Mouse (Mus musculus): ENCODE data around the gene Cela3a. TPM values are rescaled to one million over a fixed set of nuclear protein-coding genes. Genes with fewer than 3 reads are reported as not detected.

Gene Cela3a
- total and polyA plus RNA-seq, 3 experiments, result not detected

- no peak overlapping the region for H3K27ac ChIP-seq (ENCODE audit: control insufficient read depth, low read depth, low read length)
- no peaks in the 10 kb centered on the region for H3K79me2 ChIP-seq (ENCODE audit: control insufficient read depth, insufficient read depth, low read length, poor library complexity)
- H3K27me3 ChIP-seq (ENCODE audit: control insufficient read depth in 1 of 2, insufficient read depth in 2 of 2, low read length in 2 of 2), result no peaks in the 10 kb centered on the region
These were observed 12.7 kb downstream of the Cela3a start for GRCm38 (mm10) chr4:137396641-137397525.

GRCm38 (mm10) chr4:137393378-137394135 is 16.0 kb downstream of the Cela3a start:
- Histone ChIP-seq H3K27ac (ENCODE audit: control insufficient read depth, low read depth, low read length) (no peak overlapping the region), H3K79me2 (ENCODE audit: control insufficient read depth, insufficient read depth, low read length, poor library complexity) (no peaks in the 10 kb centered on the region; the same call in 1 of the 2 replicates), H3K27me3 (ENCODE audit: control insufficient read depth in 1 of 2, insufficient read depth in 2 of 2, low read length in 2 of 2) (no peaks in the 10 kb centered on the region), H3K36me3 (ENCODE audit: control insufficient read depth in 1 of 2, insufficient read depth in 2 of 2, low read length in 2 of 2) (no peaks in the 10 kb centered on the region), H3K9ac (ENCODE audit: control insufficient read depth, low read depth, low read length, poor library complexity, severe bottlenecking) (no peak overlapping the region), H3K4me1 (ENCODE audit: control insufficient read depth in 1 of 2, insufficient read depth in 2 of 2, low read length in 2 of 2) (no peaks in the 10 kb centered on the region), H3K9me3 (replicated peaks; ENCODE audit: insufficient read depth, low read length) (no peaks in the 10 kb centered on the region), H3K4me3 (ENCODE audit: control insufficient read depth in 1 of 2, insufficient read depth in 1 of 2, low read depth in 2 of 2, low read length in 2 of 2) (no peak overlapping the region)
- TF ChIP-seq RAD21 (IDR thresholded peaks at IDR 0.05; ENCODE audit: low read depth, low read length) (no peak), POLR2AphosphoS2 (IDR thresholded peaks at IDR 0.05; ENCODE audit: low read length) (no peak), MEF2A (IDR thresholded peaks at IDR 0.05; ENCODE audit: extremely low read depth, insufficient replicate concordance, low read depth, low read length, poor library complexity, severe bottlenecking) (no peak), ELF1 (IDR thresholded peaks at IDR 0.05; ENCODE audit: low read depth, low read length) (no peak), POLR2A (IDR thresholded peaks at IDR 0.05; ENCODE audit: control insufficient read depth in 1 of 2, insufficient read depth in 1 of 2, low read depth in 1 of 2, low read length in 2 of 2, poor library complexity in 1 of 2) (no peak), ZKSCAN1 (IDR thresholded peaks at IDR 0.05; ENCODE audit: low read depth, low read length) (no peak), UBTF (IDR thresholded peaks at IDR 0.05; ENCODE audit: borderline replicate concordance, insufficient read depth, low read depth, low read length) (no peak), MYC (IDR thresholded peaks at IDR 0.05; ENCODE audit: low read depth, low read length) (no peak), CHD2 (IDR thresholded peaks at IDR 0.05; ENCODE audit: low read length) (no peak), ETS1 (IDR thresholded peaks at IDR 0.05; ENCODE audit: low read depth, low read length) (no peak), JUND (IDR thresholded peaks at IDR 0.05; ENCODE audit: low read depth, low read length) (no peak), SIN3A (IDR thresholded peaks at IDR 0.05; ENCODE audit: low read length) (no peak), GATA1 (IDR thresholded peaks at IDR 0.05; ENCODE audit: low read depth, low read length) (no peak), USF2 (IDR thresholded peaks at IDR 0.05; ENCODE audit: borderline replicate concordance in 1 of 2, insufficient read depth in 1 of 2, low read depth in 1 of 2, low read length in 2 of 2) (no peak), MAFK (IDR thresholded peaks at IDR 0.05; ENCODE audit: borderline replicate concordance, low read depth, low read length) (no peak), POLR2AphosphoS5 (IDR thresholded peaks at IDR 0.05; ENCODE audit: borderline replicate concordance, low read depth, low read length) (no peak)
- no peak for DNase-seq (ENCODE audit: low read depth, low spot score)

More at GRCm38 (mm10) chr4:137396641-137397525, 12.7 kb downstream of the Cela3a start:
- H3K9me3 ChIP-seq (replicated peaks; ENCODE audit: insufficient read depth, low read length), result no peaks in the 10 kb centered on the region
- H3K4me3 ChIP-seq (ENCODE audit: control insufficient read depth in 1 of 2, insufficient read depth in 1 of 2, low read depth in 2 of 2, low read length in 2 of 2), result no peak overlapping the region
- H3K36me3 ChIP-seq (ENCODE audit: control insufficient read depth in 1 of 2, insufficient read depth in 2 of 2, low read length in 2 of 2), result no peaks in the 10 kb centered on the region
- H3K4me1 ChIP-seq (ENCODE audit: control insufficient read depth in 1 of 2, insufficient read depth in 2 of 2, low read length in 2 of 2), result no peaks in the 10 kb centered on the region
- no peak overlapping the region for H3K9ac ChIP-seq (ENCODE audit: control insufficient read depth, low read depth, low read length, poor library complexity, severe bottlenecking)
- DNase-seq (ENCODE audit: low read depth, low spot score), result no peak
- TF ChIP-seq NRF1 (IDR thresholded peaks at IDR 0.05; ENCODE audit: insufficient read depth, low read depth, low read length, poor library complexity, severe bottlenecking) (no peak), ZC3H11A (IDR thresholded peaks at IDR 0.05; ENCODE audit: low read depth, low read length) (no peak), GABPA (IDR thresholded peaks at IDR 0.05; ENCODE audit: low read depth, low read length) (no peak), HCFC1 (IDR thresholded peaks at IDR 0.05; ENCODE audit: low read depth, low read length) (no peak), SIN3A (IDR thresholded peaks at IDR 0.05; ENCODE audit: low read length) (no peak), GATA1 (IDR thresholded peaks at IDR 0.05; ENCODE audit: low read depth, low read length) (no peak), ZMIZ1 (IDR thresholded peaks at IDR 0.05; ENCODE audit: low read depth, low read length) (no peak)

All from MEL (cell line).